Mouse (Mus musculus): Measurements from ENCODE around the gene Wdr27. TPM values are rescaled to one million over a fixed set of nuclear protein-coding genes. Genes with fewer than 3 reads are reported as not detected.

The Wdr27 gene
- polyA plus RNA-seq (2017; shearing (Covaris generic)), result 0.30 TPM

DNA sequence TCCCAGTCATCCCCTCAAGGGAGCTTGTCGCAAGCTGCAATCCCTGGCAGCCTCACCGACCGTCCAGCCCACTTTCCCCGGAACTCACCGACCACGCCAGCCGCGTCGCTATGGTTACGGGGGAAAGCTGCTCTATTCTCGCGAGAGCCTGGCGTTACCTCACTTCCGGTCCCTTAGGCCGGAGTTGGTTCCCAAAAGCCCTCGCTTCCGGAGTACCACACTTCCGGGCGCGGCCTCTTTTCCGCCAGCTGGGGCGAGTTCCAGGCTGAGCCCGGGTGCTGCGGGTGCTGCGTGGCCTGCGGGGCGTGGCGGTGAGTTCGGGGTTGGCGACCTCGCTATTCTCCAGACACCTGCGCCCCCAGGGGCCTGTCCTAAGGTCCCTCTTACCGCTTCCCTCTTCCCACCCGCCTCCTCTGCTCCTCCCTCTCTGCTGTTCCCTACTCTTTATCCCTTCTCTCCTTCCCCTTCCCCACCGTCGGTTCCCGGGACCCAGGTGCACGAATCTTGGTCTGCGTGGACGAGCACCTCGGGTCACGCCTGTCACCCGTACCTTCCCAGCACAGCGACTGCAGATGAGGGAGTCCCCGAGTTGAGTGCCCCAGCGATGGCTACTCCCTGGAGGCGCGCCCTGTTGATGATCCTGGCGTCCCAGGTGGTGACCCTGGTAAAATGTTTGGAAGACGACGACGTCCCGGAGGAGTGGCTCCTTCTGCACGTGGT is at the start of gene Wdr27, which contains the start of gene 1600012H06Rik:
Wdr27 (minus strand) TSS at position 150 of the 720 bp plus-strand sequence.
1600012H06Rik (plus strand) TSS at position 176 of the 720 bp plus-strand sequence.

DNA sequence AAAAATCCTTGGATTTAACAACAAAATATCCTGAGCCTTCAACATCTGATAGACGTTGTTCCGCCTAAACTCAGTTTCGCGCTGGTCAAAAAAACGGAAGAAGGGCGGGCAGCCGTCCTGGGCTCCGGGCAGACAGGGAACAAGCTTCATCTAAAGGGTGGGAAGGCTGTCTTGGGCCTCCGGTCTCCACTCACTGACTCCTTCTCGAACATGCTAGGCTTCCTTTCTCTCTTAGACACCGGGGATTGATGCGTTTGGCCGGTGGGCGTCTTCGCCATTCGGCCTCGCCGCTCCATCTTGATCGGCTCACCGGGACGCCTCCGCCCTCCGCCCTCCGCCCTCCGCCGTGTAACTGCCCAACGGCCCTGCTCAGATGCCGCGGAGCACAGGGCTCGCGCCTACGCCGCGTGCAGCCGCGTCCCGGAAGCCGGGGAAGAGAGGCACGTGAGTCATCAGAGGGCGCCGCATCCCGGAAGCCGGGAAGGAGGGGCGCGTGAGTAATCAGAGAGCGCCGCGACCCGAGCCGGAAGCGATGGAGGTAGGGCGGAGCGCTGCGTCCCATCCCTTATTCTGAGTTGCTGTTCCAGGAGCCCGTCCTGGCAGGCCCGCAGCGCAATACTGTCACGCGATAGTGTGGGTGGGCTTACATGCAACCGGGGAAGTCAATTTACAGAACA is 35.5 kb upstream of the Wdr27 start, which contains the start of the genes 9030025P20Rik and Gm3417:
9030025P20Rik (plus strand) TSS at position 107 of the 677 bp plus-strand sequence.
Gm3417 (minus strand) TSS at position 429 of the 677 bp plus-strand sequence.

DNA sequence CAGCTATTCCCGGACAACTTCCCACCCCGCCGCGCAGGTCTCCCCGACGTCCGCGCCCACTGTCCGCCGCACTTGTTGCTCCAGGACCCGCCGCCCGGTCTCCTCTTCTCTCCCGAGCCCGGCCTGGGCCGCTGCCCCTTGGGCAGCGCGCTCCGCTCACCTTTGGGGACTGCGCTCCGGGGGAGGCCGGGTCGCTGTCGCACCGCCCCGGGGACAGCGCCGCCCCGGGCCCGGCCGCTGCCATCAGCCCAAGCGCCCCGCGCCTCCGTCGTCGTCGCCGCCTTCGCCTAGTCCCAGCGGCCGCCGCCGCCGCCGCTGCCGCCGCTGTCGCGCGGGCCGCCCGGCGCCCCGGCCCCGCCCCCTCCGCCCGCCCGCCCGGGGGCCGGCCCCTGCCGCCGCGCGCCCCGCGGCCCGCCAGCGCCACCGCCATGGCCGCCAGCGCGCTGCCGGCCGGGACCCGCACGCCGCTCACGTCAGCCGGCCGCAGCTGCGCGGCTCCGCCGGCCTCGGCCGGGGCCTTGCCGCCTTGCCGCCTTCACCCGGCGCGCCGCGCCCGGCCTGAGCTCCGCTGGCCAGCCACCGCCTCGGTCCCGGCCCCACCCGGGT is 18.1 kb upstream of the Wdr27 start, which contains the start of gene Phf10:
Phf10 (minus strand) TSS at position 323 of the 606 bp plus-strand sequence.

Other genes with a start within 250 kb of the Wdr27 start
- gene Thbs2, start 248.9 kb downstream of the Wdr27 start, polyA plus RNA-seq (2017; shearing (Covaris generic)), result not detected
- 22.4 TPM for gene 1600012H06Rik, start within 50 bp of the Wdr27 start, polyA plus RNA-seq (2017; shearing (Covaris generic))
- gene Phf10, start 18.1 kb upstream of the Wdr27 start, polyA plus RNA-seq (2017; shearing (Covaris generic)), result 33.0 TPM
- 10.8 TPM for gene 9030025P20Rik, start 35.3 kb upstream of the Wdr27 start, polyA plus RNA-seq (2017; shearing (Covaris generic))
- not detected for gene Gm3417, start 35.6 kb upstream of the Wdr27 start, polyA plus RNA-seq (2017; shearing (Covaris generic))
- gene Gm3435, start 67.0 kb upstream of the Wdr27 start, polyA plus RNA-seq (2017; shearing (Covaris generic)), result 5.0 TPM
- 88.9 TPM for gene Ermard, start 98.0 kb upstream of the Wdr27 start, polyA plus RNA-seq (2017; shearing (Covaris generic))
- 1.7 TPM for gene Tcte3, start 98.3 kb upstream of the Wdr27 start, polyA plus RNA-seq (2017; shearing (Covaris generic))
- 2.6 TPM for gene Gm3448, start 98.4 kb upstream of the Wdr27 start, polyA plus RNA-seq (2017; shearing (Covaris generic))